Mouse (Mus musculus): Measurements from ENCODE around the gene Dph5.

The Dph5 gene

GRCm38 (mm10) chr3:115953088-115953487 lies 65.5 kb downstream of the Dph5 start:
- no peak for DNase-seq (ENCODE audit: low spot score)

DNA sequence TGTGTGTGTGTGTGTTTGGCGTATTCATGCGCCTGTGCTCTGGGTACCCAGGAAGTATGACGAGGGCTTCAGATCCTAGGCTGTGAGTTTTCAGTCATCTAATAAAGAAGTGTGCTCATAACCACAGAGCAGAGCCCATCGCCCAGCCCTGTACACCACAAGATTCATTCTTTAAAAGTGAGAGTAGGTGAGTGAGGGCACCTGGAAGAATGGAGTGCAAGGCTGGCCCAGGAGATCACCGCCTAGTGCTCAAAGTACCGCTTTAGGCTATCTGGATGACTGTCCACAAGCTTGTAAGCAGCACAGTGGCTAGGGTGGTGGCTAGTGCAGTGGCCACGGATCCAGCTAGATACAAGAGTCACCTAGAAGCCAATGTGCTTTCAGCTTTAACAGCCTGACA lies 69.6 kb downstream of the Dph5 start:
- no peak for DNase-seq (ENCODE audit: low spot score)

DNA sequence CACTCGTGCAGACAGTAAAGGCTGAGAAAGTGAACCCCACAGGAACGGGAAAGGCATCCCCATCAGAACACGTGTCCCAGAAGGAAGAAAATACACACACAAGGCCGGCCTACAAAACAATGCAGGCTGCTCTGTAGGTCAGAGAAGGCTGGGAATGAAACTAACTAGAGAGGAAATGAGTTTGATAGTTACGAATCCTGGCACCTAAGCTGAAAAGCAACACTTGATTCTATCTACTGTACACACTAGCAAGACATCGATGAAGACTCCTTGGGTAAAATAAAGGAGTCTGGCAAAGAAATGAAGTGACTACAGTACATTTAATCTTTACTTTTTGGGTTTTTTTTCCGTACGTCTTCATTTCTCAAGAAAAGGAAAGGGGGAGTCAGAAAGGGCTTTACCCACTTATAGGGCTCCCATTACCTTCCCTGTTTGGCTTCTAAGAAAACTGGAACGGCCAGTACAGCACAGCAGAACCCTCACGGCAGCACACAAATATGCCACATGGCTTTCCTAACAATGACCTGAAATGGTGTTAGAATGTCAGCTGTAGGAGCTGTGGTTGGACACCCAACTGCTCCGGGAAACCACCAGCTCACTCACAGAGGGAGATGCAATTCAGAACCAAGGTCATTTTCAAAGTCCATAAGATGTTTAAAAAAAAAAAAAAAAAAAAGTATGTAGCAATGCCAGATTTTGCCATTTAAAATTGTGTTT lies 73.8 kb downstream of the Dph5 start:
- DNase-seq (ENCODE audit: low spot score): no peak

GRCm38 (mm10) chr3:115962028-115962415 lies 74.4 kb downstream of the Dph5 start:
- DNase-seq (ENCODE audit: low spot score): no peak

GRCm38 (mm10) chr3:115963597-115963996 lies 76.0 kb downstream of the Dph5 start:
- DNase-seq (ENCODE audit: low spot score): no peak

- DNase-seq (ENCODE audit: low spot score): no peak
These were observed 76.4 kb downstream of the Dph5 start for GRCm38 (mm10) chr3:115964071-115964470.

DNA sequence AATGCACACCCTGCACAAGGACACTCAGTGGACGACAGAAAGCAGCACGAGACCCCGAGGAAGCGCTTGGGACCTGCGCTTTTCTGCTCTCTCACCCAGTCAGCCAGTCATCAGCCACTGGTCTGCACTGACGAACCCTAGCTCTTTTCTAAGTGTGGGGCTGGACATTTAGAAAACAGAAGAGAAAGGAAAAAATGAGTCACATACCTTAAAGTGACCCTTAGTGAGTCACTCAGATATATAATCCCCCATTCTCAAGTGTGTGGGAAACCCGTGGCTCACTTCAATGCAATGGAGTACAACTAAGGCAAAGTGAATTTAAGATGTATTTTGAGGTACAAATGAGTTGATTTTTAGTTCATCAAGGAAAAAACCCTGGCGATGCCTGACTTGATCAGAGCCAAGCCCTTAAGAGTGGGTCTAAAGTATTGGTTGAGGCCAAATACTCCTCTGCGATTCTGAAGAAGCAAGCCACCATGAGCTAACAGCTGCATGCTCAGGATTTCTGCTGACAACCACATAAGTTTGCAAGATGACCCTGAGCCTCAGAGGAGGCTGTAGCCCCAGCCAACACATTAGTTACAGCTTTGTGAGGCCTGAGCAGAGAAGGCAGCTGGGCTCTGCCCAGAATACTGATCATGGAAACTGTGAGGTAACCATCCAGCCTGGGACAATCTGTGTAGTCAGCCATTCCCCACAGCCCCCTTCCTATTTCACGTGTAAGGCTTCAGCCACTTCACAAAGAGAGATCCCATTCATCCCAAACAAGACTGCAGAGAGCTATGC lies 81.3 kb downstream of the Dph5 start:
- DNase-seq (ENCODE audit: low spot score): peak; percentile 19

DNA sequence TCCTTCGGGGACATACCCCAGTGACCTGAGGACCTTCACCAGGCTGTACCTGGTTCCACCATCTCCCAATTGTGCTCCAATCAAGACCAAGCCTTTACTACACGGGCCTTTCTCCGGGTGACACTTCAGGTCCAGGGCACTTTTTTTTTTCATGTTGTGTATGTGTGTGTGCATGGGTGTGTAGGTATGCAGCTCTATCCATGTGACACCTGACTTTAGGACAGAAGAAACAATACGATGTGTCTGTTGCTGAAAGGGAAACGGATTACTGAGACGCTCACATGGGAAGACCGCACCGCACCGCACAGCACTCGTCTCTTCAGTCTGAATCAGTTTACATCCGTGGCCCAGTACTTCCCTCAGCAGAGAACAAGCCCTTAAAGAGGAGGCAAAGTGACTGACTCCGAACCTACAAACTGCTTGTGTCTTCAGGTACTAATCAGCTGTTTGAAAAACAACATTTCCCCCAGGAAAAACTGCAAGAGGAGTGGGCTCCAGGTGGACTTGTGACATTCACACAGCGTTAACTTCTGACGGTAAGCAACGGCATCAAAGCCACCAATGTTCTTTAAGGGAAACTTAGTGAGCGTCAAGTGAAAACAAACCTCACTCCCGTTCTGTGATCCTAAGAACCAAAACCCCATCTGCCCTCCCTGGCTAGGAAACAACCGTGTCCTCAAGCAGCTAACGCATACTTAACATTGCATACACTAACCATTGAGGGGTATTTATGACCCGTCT lies 83.6 kb downstream of the Dph5 start:
- no peak for DNase-seq (ENCODE audit: low spot score)

DNA sequence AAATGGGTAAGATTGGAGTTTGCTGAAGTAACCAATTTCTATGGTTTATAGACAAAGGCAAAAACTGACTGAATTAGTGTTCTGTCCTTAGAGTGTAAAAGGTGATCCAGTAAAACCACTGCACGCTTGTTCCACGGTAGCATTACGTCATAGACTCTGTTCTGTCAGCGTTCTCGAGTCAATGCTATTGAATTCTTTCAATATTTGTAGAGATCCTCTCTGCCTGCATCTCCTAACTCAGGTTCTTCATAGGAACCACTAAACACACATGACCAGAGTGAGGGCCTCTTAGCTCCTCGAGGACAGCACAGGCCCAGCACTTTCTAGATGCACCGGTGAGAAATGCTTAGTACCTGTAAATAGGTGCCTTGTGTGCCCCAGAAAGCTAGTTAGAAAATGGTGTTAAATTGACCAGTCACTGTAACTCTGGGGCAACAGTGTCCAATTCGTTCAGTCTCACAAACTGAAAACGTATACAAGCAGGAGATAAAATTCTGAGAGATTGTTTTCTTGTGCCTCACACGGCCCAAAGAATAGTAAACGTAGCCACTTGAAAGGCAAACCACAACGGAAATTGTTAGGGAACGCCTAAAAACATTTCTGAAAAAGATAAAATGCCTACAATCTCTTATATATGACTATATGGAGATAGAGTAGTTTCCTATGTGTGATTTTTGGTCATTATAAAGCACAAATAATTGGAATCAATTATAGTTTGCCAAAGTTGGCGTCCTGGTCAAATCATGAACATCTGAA lies 84.4 kb downstream of the Dph5 start:
- no peak for DNase-seq (ENCODE audit: low spot score)

DNA sequence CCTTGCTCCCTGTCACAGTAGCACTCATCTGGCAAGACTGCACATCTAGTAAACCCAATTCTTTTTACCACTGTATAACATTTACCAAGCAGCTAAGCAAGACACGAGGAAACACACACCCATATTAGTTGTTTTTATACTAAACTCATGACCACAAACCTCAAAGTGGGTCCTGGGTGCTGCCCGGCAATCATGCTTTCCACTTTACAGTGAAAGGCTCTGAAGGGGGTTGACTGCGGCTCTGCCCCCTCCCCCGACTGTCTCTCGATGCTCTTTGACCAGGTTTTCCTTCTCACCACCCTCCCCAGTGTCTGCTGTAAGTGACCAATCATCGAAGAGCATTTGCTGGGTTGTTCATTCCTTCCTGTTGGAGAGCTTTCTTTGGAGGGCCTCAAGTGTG lies 86.6 kb downstream of the Dph5 start:
- no peak for DNase-seq (ENCODE audit: low spot score)

GRCm38 (mm10) chr3:115974995-115975394 lies 87.4 kb downstream of the Dph5 start:
- no peak for DNase-seq (ENCODE audit: low spot score)

GRCm38 (mm10) chr3:115979000-115979399 lies 91.4 kb downstream of the Dph5 start:
- DNase-seq (ENCODE audit: low spot score): no peak

- DNase-seq (ENCODE audit: low spot score): no peak
These were observed 95.6 kb downstream of the Dph5 start for GRCm38 (mm10) chr3:115983217-115983616.

Data from testis, postnatal 14 days (tissue).